Mouse (Mus musculus) stomach, postnatal 0 days (tissue): ENCODE measurements around the gene Podn.

Experiments
- CTCF ChIP-seq: IDR thresholded peaks from 2 replicates; pipeline ENCODE4 v1.5.1; 2016; ENCODE audit warnings: antibody characterized with exemption, low read depth, mild to moderate bottlenecking, moderate library complexity
- EP300 ChIP-seq: optimal IDR thresholded peaks from 2 replicates; pipeline ENCODE3; 2016; ENCODE audit warnings: antibody characterized with exemption

GRCm38 (mm10) chr4:108025269-108025668, 71.0 kb downstream of the Podn start:
- TF ChIP-seq CTCF = no peak
- TF ChIP-seq EP300 = no peak
